Mouse (Mus musculus): ENCODE results near the gene Srp68. TPM values are rescaled to one million over a fixed set of nuclear protein-coding genes. Genes with fewer than 3 reads are reported as not detected.

Srp68 gene
- polyA plus RNA-seq, 1 experiment = 101 TPM

GRCm38 (mm10) chr11:116237742-116238395 lies 36.1 kb downstream of the Srp68 start, which contains the start of gene Evpl:
Gene Evpl (minus strand): TSS chr11:116238077.
- no peak within 1 kb of the TSS for H3K27ac ChIP-seq (ENCODE audit: insufficient read depth, low read length)
- H3K27me3 ChIP-seq (ENCODE audit: control insufficient read depth, insufficient read depth, low read length, poor library complexity, severe bottlenecking) = no peaks in the 10 kb centered on the region
- peak within 1 kb of the TSS; percentile 56 for H3K4me3 ChIP-seq (ENCODE audit: low read depth, low read length)
- no peaks in the 10 kb centered on the region for H3K4me1 ChIP-seq (ENCODE audit: control insufficient read depth, insufficient read depth, low read length)
- TF ChIP-seq POLR2A (IDR thresholded peaks at IDR 0.05; ENCODE audit: insufficient read depth, low read length) (no peak), EP300 (IDR thresholded peaks at IDR 0.05; ENCODE audit: insufficient read depth, low read depth, low read length) (no peak), CTCF (IDR thresholded peaks at IDR 0.05; ENCODE audit: low read depth, low read length) (no peak)
- peak within 1 kb of the TSS; percentile 69 for H3K9ac ChIP-seq (ENCODE audit: low read depth, poor library complexity, severe bottlenecking)
- no peaks in the 10 kb centered on the region for H3K36me3 ChIP-seq (ENCODE audit: control insufficient read depth, insufficient read depth, low read length, poor library complexity, severe bottlenecking)
- H3K9me3 ChIP-seq (replicated peaks; ENCODE audit: control insufficient read depth, insufficient read depth, low read length, poor library complexity, severe bottlenecking) = no peaks in the 10 kb centered on the region

- no peak for TF ChIP-seq CTCF (IDR thresholded peaks at IDR 0.05; ENCODE audit: low read depth, low read length)
- TF ChIP-seq POLR2A (IDR thresholded peaks at IDR 0.05; ENCODE audit: insufficient read depth, low read length) = no peak
- no peak for TF ChIP-seq EP300 (IDR thresholded peaks at IDR 0.05; ENCODE audit: insufficient read depth, low read depth, low read length)
- no peak overlapping the region for H3K4me3 ChIP-seq (ENCODE audit: low read depth, low read length)
- no peaks in the 10 kb centered on the region for H3K9me3 ChIP-seq (replicated peaks; ENCODE audit: control insufficient read depth, insufficient read depth, low read length, poor library complexity, severe bottlenecking)
- no peaks in the 10 kb centered on the region for H3K27me3 ChIP-seq (ENCODE audit: control insufficient read depth, insufficient read depth, low read length, poor library complexity, severe bottlenecking)
- H3K36me3 ChIP-seq (ENCODE audit: control insufficient read depth, insufficient read depth, low read length, poor library complexity, severe bottlenecking) = no peaks in the 10 kb centered on the region
- no peak overlapping the region for H3K9ac ChIP-seq (ENCODE audit: low read depth, poor library complexity, severe bottlenecking)
- no peak overlapping the region for H3K27ac ChIP-seq (ENCODE audit: insufficient read depth, low read length)
- H3K4me1 ChIP-seq (ENCODE audit: control insufficient read depth, insufficient read depth, low read length) = no peaks in the 10 kb centered on the region
Observed at GRCm38 (mm10) chr11:116234901-116235300, 39.1 kb downstream of the Srp68 start.

- no peak overlapping the region for H3K9ac ChIP-seq (ENCODE audit: low read depth, poor library complexity, severe bottlenecking)
- H3K9me3 ChIP-seq (replicated peaks; ENCODE audit: control insufficient read depth, insufficient read depth, low read length, poor library complexity, severe bottlenecking) = no peaks in the 10 kb centered on the region
- TF ChIP-seq CTCF (IDR thresholded peaks at IDR 0.05; ENCODE audit: low read depth, low read length) (no peak), EP300 (IDR thresholded peaks at IDR 0.05; ENCODE audit: insufficient read depth, low read depth, low read length) (no peak)
- H3K4me3 ChIP-seq (ENCODE audit: low read depth, low read length) = peak overlapping the region; percentile 31
- no peak overlapping the region for H3K27ac ChIP-seq (ENCODE audit: insufficient read depth, low read length)
- H3K36me3 ChIP-seq (ENCODE audit: control insufficient read depth, insufficient read depth, low read length, poor library complexity, severe bottlenecking) = no peaks in the 10 kb centered on the region
- no peaks in the 10 kb centered on the region for H3K4me1 ChIP-seq (ENCODE audit: control insufficient read depth, insufficient read depth, low read length)
- H3K27me3 ChIP-seq (ENCODE audit: control insufficient read depth, insufficient read depth, low read length, poor library complexity, severe bottlenecking) = no peaks in the 10 kb centered on the region
Observed at GRCm38 (mm10) chr11:116232427-116232826, 41.6 kb downstream of the Srp68 start.

GRCm38 (mm10) chr11:116228699-116229098 lies 45.3 kb downstream of the Srp68 start:
- Histone ChIP-seq H3K27ac (ENCODE audit: insufficient read depth, low read length) (no peak overlapping the region), H3K4me3 (ENCODE audit: low read depth, low read length) (no peak overlapping the region), H3K36me3 (ENCODE audit: control insufficient read depth, insufficient read depth, low read length, poor library complexity, severe bottlenecking) (no peaks in the 10 kb centered on the region), H3K4me1 (ENCODE audit: control insufficient read depth, insufficient read depth, low read length) (no peaks in the 10 kb centered on the region), H3K9me3 (replicated peaks; ENCODE audit: control insufficient read depth, insufficient read depth, low read length, poor library complexity, severe bottlenecking) (no peaks in the 10 kb centered on the region), H3K9ac (ENCODE audit: low read depth, poor library complexity, severe bottlenecking) (no peak overlapping the region), H3K27me3 (ENCODE audit: control insufficient read depth, insufficient read depth, low read length, poor library complexity, severe bottlenecking) (no peaks in the 10 kb centered on the region)
- TF ChIP-seq EP300 (IDR thresholded peaks at IDR 0.05; ENCODE audit: insufficient read depth, low read depth, low read length) (no peak), CTCF (IDR thresholded peaks at IDR 0.05; ENCODE audit: low read depth, low read length) (no peak), POLR2A (IDR thresholded peaks at IDR 0.05; ENCODE audit: insufficient read depth, low read length) (no peak)

GRCm38 (mm10) chr11:116226414-116226813 lies 47.6 kb downstream of the Srp68 start:
- no peaks in the 10 kb centered on the region for H3K4me1 ChIP-seq (ENCODE audit: control insufficient read depth, insufficient read depth, low read length)
- TF ChIP-seq POLR2A (IDR thresholded peaks at IDR 0.05; ENCODE audit: insufficient read depth, low read length) (no peak), EP300 (IDR thresholded peaks at IDR 0.05; ENCODE audit: insufficient read depth, low read depth, low read length) (0 out of 2 replicates have a peak, but pooled peaks have one; percentile 25), CTCF (IDR thresholded peaks at IDR 0.05; ENCODE audit: low read depth, low read length) (peak; percentile 96)
- H3K27me3 ChIP-seq (ENCODE audit: control insufficient read depth, insufficient read depth, low read length, poor library complexity, severe bottlenecking) = no peaks in the 10 kb centered on the region

GRCm38 (mm10) chr11:116222740-116223059 lies 51.3 kb downstream of the Srp68 start:
- Histone ChIP-seq H3K9ac (ENCODE audit: low read depth, poor library complexity, severe bottlenecking) (peak overlapping the region; percentile 41), H3K4me3 (ENCODE audit: low read depth, low read length) (peak overlapping the region; percentile 57), H3K4me1 (ENCODE audit: control insufficient read depth, insufficient read depth, low read length) (no peaks in the 10 kb centered on the region), H3K27ac (ENCODE audit: insufficient read depth, low read length) (no peak overlapping the region), H3K27me3 (ENCODE audit: control insufficient read depth, insufficient read depth, low read length, poor library complexity, severe bottlenecking) (no peaks in the 10 kb centered on the region), H3K9me3 (replicated peaks; ENCODE audit: control insufficient read depth, insufficient read depth, low read length, poor library complexity, severe bottlenecking) (no peaks in the 10 kb centered on the region), H3K36me3 (ENCODE audit: control insufficient read depth, insufficient read depth, low read length, poor library complexity, severe bottlenecking) (no peaks in the 10 kb centered on the region)
- no peak for TF ChIP-seq EP300 (IDR thresholded peaks at IDR 0.05; ENCODE audit: insufficient read depth, low read depth, low read length)

More at GRCm38 (mm10) chr11:116226414-116226813, 47.6 kb downstream of the Srp68 start:
- no peak overlapping the region for H3K9ac ChIP-seq (ENCODE audit: low read depth, poor library complexity, severe bottlenecking)
- H3K36me3 ChIP-seq (ENCODE audit: control insufficient read depth, insufficient read depth, low read length, poor library complexity, severe bottlenecking) = no peaks in the 10 kb centered on the region
- H3K4me3 ChIP-seq (ENCODE audit: low read depth, low read length) = no peak overlapping the region
- H3K27ac ChIP-seq (ENCODE audit: insufficient read depth, low read length) = no peak overlapping the region
- H3K9me3 ChIP-seq (replicated peaks; ENCODE audit: control insufficient read depth, insufficient read depth, low read length, poor library complexity, severe bottlenecking) = no peaks in the 10 kb centered on the region

Data from ES-Bruce4 (cell line).